Mouse (Mus musculus) v-Abl transformed pro-B cells (cell line): Measurements from ENCODE around the gene Sobp.

Source experiments
- in situ Hi-C, 2 experiments: fragments of 400-800 bp; cut with MboI; formaldehyde crosslinking; loops; one replicate each; pipeline ENCODE4 v1.15.1; 2025; ENCODE audit not compliant: unreplicated experiment in 2 of 2

Sobp gene

GRCm38 (mm10) chr10:43162318-43162717 lies 12.0 kb downstream of the Sobp start:
- in situ Hi-C loops: no loop called here

- in situ Hi-C loops: no loop called here
These were observed 15.0 kb downstream of the Sobp start for GRCm38 (mm10) chr10:43159333-43159732.

GRCm38 (mm10) chr10:43158917-43159316 lies 15.4 kb downstream of the Sobp start:
- in situ Hi-C loops: no loop called here

GRCm38 (mm10) chr10:43155046-43155560 lies 19.2 kb downstream of the Sobp start:
- in situ Hi-C loops: no loop called here

- in situ Hi-C loops: no loop called here
These were observed 21.7 kb downstream of the Sobp start for GRCm38 (mm10) chr10:43152643-43153042.

GRCm38 (mm10) chr10:43148456-43148855 lies 25.9 kb downstream of the Sobp start:
- in situ Hi-C loops: no loop called here

- in situ Hi-C loops: no loop called here
These were observed 31.2 kb downstream of the Sobp start for GRCm38 (mm10) chr10:43143173-43143572.

GRCm38 (mm10) chr10:43134027-43134426 lies 40.3 kb downstream of the Sobp start:
- in situ Hi-C loops: no loop called here

- in situ Hi-C loops: no loop called here
These were observed 45.6 kb downstream of the Sobp start for GRCm38 (mm10) chr10:43128750-43129149.

GRCm38 (mm10) chr10:43124561-43124960 lies 49.8 kb downstream of the Sobp start:
- in situ Hi-C loops: no loop called here

GRCm38 (mm10) chr10:43124156-43124555 lies 50.2 kb downstream of the Sobp start:
- in situ Hi-C loops: no loop called here

- in situ Hi-C loops: no loop called here
These were observed 50.9 kb downstream of the Sobp start for GRCm38 (mm10) chr10:43123422-43123821.

GRCm38 (mm10) chr10:43120688-43121450 lies 53.5 kb downstream of the Sobp start:
- in situ Hi-C loops: no loop called here

- in situ Hi-C loops: no loop called here
These were observed 58.0 kb downstream of the Sobp start for GRCm38 (mm10) chr10:43116083-43116927.

- in situ Hi-C loops: no loop called here
These were observed 62.0 kb downstream of the Sobp start for GRCm38 (mm10) chr10:43112296-43112695.

- in situ Hi-C loops: no loop called here
These were observed 67.7 kb downstream of the Sobp start for GRCm38 (mm10) chr10:43106616-43107015.

- in situ Hi-C loops: no loop called here
These were observed 68.1 kb downstream of the Sobp start for GRCm38 (mm10) chr10:43106196-43106595.

- in situ Hi-C loops: no loop called here
These were observed 73.8 kb downstream of the Sobp start for GRCm38 (mm10) chr10:43100513-43100912.

- in situ Hi-C loops: no loop called here
These were observed 75.1 kb downstream of the Sobp start for GRCm38 (mm10) chr10:43099229-43099628.

GRCm38 (mm10) chr10:43097755-43098154 lies 76.6 kb downstream of the Sobp start:
- in situ Hi-C loops: no loop called here

GRCm38 (mm10) chr10:43096614-43097013 lies 77.7 kb downstream of the Sobp start:
- in situ Hi-C loops: no loop called here

GRCm38 (mm10) chr10:43094537-43094936 lies 79.8 kb downstream of the Sobp start:
- in situ Hi-C loops: no loop called here
